Mouse (Mus musculus): Measurements from ENCODE around the gene Smarcb1. TPM values are rescaled to one million over a fixed set of nuclear protein-coding genes. Genes with fewer than 3 reads are reported as not detected.
A peak's percentile ranks its signal among the peaks of the same experiment; 100 is the strongest.
"Not testable (repeated sequence)": the region's sequence is repeated elsewhere in the genome, so short reads cannot be mapped to it uniquely, and the experiment has no call there.

Smarcb1 gene
- polyA plus RNA-seq, 1 experiment from 2014 or later, result 114 TPM

GRCm38 (mm10) chr10:75898039-75898564, 23.3 kb downstream of the Smarcb1 start:
- H3K9ac ChIP-seq (ENCODE audit: low read length), result no peak overlapping the region
- H3K27ac ChIP-seq (ENCODE audit: low read length), result peak overlapping the region; percentile 91
- H3K27me3 ChIP-seq (ENCODE audit: control insufficient read depth, insufficient read depth, low read length), result no peaks in the 10 kb centered on the region
- H3K4me2 ChIP-seq (ENCODE audit: low read depth, low read length), result no peak overlapping the region
- no peaks in the 10 kb centered on the region for H3K9me3 ChIP-seq (replicated peaks; ENCODE audit: control insufficient read depth, low read length)
- 77% methylated on average over 6 of the region's 6 CpGs for WGBS
- H3K36me3 ChIP-seq (ENCODE audit: control insufficient read depth, insufficient read depth), result peaks cover 42% of the 10 kb centered on the region
- peaks cover 24% of the 10 kb centered on the region for H3K4me1 ChIP-seq (ENCODE audit: control insufficient read depth, insufficient read depth, low read length)
- ATAC-seq (replicated peaks; ENCODE audit: extremely low read depth, insufficient read depth, low FRiP score), result no peak
- no peak overlapping the region for H3K4me3 ChIP-seq (ENCODE audit: low read length)

- peaks cover 27% of the 10 kb centered on the region for H3K4me1 ChIP-seq (ENCODE audit: control insufficient read depth, insufficient read depth, low read length)
- H3K9me3 ChIP-seq (replicated peaks; ENCODE audit: control insufficient read depth, low read length), result no peaks in the 10 kb centered on the region
- H3K27me3 ChIP-seq (ENCODE audit: control insufficient read depth, insufficient read depth, low read length), result no peaks in the 10 kb centered on the region
- H3K4me3 ChIP-seq (ENCODE audit: low read length), result no peak overlapping the region
- H3K9ac ChIP-seq (ENCODE audit: low read length), result no peak overlapping the region
- peaks cover 34% of the 10 kb centered on the region for H3K36me3 ChIP-seq (ENCODE audit: control insufficient read depth, insufficient read depth)
- H3K27ac ChIP-seq (ENCODE audit: low read length), result no peak overlapping the region
- WGBS, result 45% methylated on average over 6 of the region's 6 CpGs
- ATAC-seq (replicated peaks; ENCODE audit: extremely low read depth, insufficient read depth, low FRiP score), result no peak
- H3K4me2 ChIP-seq (ENCODE audit: low read depth, low read length), result no peak overlapping the region
These were observed 24.0 kb downstream of the Smarcb1 start for GRCm38 (mm10) chr10:75897373-75897772.

- peaks cover 24% of the 10 kb centered on the region for H3K36me3 ChIP-seq (ENCODE audit: control insufficient read depth, insufficient read depth)
- WGBS, result 91% methylated on average over 1 of the region's 1 CpGs
These were observed 25.2 kb downstream of the Smarcb1 start for GRCm38 (mm10) chr10:75896208-75896607.

GRCm38 (mm10) chr10:75895730-75896129, 25.7 kb downstream of the Smarcb1 start:
- no peak overlapping the region for H3K4me2 ChIP-seq (ENCODE audit: low read depth, low read length)
- no peak overlapping the region for H3K9ac ChIP-seq (ENCODE audit: low read length)
- no peak overlapping the region for H3K4me3 ChIP-seq (ENCODE audit: low read length)
- ATAC-seq (replicated peaks; ENCODE audit: extremely low read depth, insufficient read depth, low FRiP score), result no peak
- H3K4me1 ChIP-seq (ENCODE audit: control insufficient read depth, insufficient read depth, low read length), result peaks cover 27% of the 10 kb centered on the region
- H3K9me3 ChIP-seq (replicated peaks; ENCODE audit: control insufficient read depth, low read length), result no peaks in the 10 kb centered on the region
- WGBS, result 92% methylated on average over 5 of the region's 5 CpGs
- H3K36me3 ChIP-seq (ENCODE audit: control insufficient read depth, insufficient read depth), result peaks cover 20% of the 10 kb centered on the region
- H3K27ac ChIP-seq (ENCODE audit: low read length), result no peak overlapping the region
- H3K27me3 ChIP-seq (ENCODE audit: control insufficient read depth, insufficient read depth, low read length), result no peaks in the 10 kb centered on the region

More at GRCm38 (mm10) chr10:75896208-75896607, 25.2 kb downstream of the Smarcb1 start:
- Histone ChIP-seq H3K9me3 (replicated peaks; ENCODE audit: control insufficient read depth, low read length) (no peaks in the 10 kb centered on the region), H3K4me1 (ENCODE audit: control insufficient read depth, insufficient read depth, low read length) (peaks cover 27% of the 10 kb centered on the region), H3K27ac (ENCODE audit: low read length) (no peak overlapping the region), H3K9ac (ENCODE audit: low read length) (no peak overlapping the region), H3K4me2 (ENCODE audit: low read depth, low read length) (no peak overlapping the region), H3K27me3 (ENCODE audit: control insufficient read depth, insufficient read depth, low read length) (no peaks in the 10 kb centered on the region), H3K4me3 (ENCODE audit: low read length) (no peak overlapping the region)
- no peak for ATAC-seq (replicated peaks; ENCODE audit: extremely low read depth, insufficient read depth, low FRiP score)

- 70% methylated on average over 6 of the region's 6 CpGs for WGBS
- no peak for ATAC-seq (replicated peaks; ENCODE audit: extremely low read depth, insufficient read depth, low FRiP score)
- Histone ChIP-seq H3K9ac (ENCODE audit: low read length) (no peak overlapping the region), H3K9me3 (replicated peaks; ENCODE audit: control insufficient read depth, low read length) (no peaks in the 10 kb centered on the region), H3K4me2 (ENCODE audit: low read depth, low read length) (no peak overlapping the region), H3K4me3 (ENCODE audit: low read length) (no peak overlapping the region), H3K36me3 (ENCODE audit: control insufficient read depth, insufficient read depth) (peaks cover 19% of the 10 kb centered on the region), H3K4me1 (ENCODE audit: control insufficient read depth, insufficient read depth, low read length) (peaks cover 21% of the 10 kb centered on the region), H3K27me3 (ENCODE audit: control insufficient read depth, insufficient read depth, low read length) (no peaks in the 10 kb centered on the region), H3K27ac (ENCODE audit: low read length) (no peak overlapping the region)
These were observed 26.8 kb downstream of the Smarcb1 start for GRCm38 (mm10) chr10:75894601-75895000.

GRCm38 (mm10) chr10:75893089-75893750, 28.2 kb downstream of the Smarcb1 start, which contains the start of gene Derl3:
Derl3 (plus strand) TSS chr10:75893413.
- Histone ChIP-seq H3K4me3 (ENCODE audit: low read length) (peak within 1 kb of the TSS; percentile 56), H3K4me2 (ENCODE audit: low read depth, low read length) (peak within 1 kb of the TSS; percentile 92), H3K36me3 (ENCODE audit: control insufficient read depth, insufficient read depth) (peaks cover 19% of the 10 kb centered on the region), H3K9me3 (replicated peaks; ENCODE audit: control insufficient read depth, low read length) (no peaks in the 10 kb centered on the region), H3K27me3 (ENCODE audit: control insufficient read depth, insufficient read depth, low read length) (no peaks in the 10 kb centered on the region), H3K4me1 (ENCODE audit: control insufficient read depth, insufficient read depth, low read length) (peaks cover 10% of the 10 kb centered on the region), H3K27ac (ENCODE audit: low read length) (no peak within 1 kb of the TSS), H3K9ac (ENCODE audit: low read length) (peak within 1 kb of the TSS; percentile 42; the same call in 1 of the 2 replicates)
- WGBS, result 1% methylated on average over 51 of the region's 51 CpGs
- peak; percentile 97 for ATAC-seq (replicated peaks; ENCODE audit: extremely low read depth, insufficient read depth, low FRiP score)

- Histone ChIP-seq H3K4me3 (ENCODE audit: low read length) (no peak overlapping the region), H3K27me3 (ENCODE audit: control insufficient read depth, insufficient read depth, low read length) (no peaks in the 10 kb centered on the region), H3K9ac (ENCODE audit: low read length) (no peak overlapping the region), H3K9me3 (replicated peaks; ENCODE audit: control insufficient read depth, low read length) (no peaks in the 10 kb centered on the region), H3K27ac (ENCODE audit: low read length) (no peak overlapping the region), H3K4me1 (ENCODE audit: control insufficient read depth, insufficient read depth, low read length) (peaks cover 7% of the 10 kb centered on the region; the same call in 1 of the 2 replicates), H3K4me2 (ENCODE audit: low read depth, low read length) (no peak overlapping the region), H3K36me3 (ENCODE audit: control insufficient read depth, insufficient read depth) (no peaks in the 10 kb centered on the region; the same call in 1 of the 2 replicates)
- ATAC-seq (replicated peaks; ENCODE audit: extremely low read depth, insufficient read depth, low FRiP score), result no peak
- WGBS, result 42% methylated on average over 8 of the region's 8 CpGs
These were observed 31.8 kb downstream of the Smarcb1 start for GRCm38 (mm10) chr10:75889406-75890153.

- WGBS, result 87% methylated on average over 5 of the region's 5 CpGs
- not testable (repeated sequence) for ATAC-seq (replicated peaks; ENCODE audit: extremely low read depth, insufficient read depth, low FRiP score); H3K27ac ChIP-seq (ENCODE audit: low read length); H3K4me1 ChIP-seq (ENCODE audit: control insufficient read depth, insufficient read depth, low read length); H3K36me3 ChIP-seq (ENCODE audit: control insufficient read depth, insufficient read depth); H3K9me3 ChIP-seq (replicated peaks; ENCODE audit: control insufficient read depth, low read length); H3K4me2 ChIP-seq (ENCODE audit: low read depth, low read length); H3K9ac ChIP-seq (ENCODE audit: low read length); H3K27me3 ChIP-seq (ENCODE audit: control insufficient read depth, insufficient read depth, low read length); H3K4me3 ChIP-seq (ENCODE audit: low read length)
These were observed 33.9 kb downstream of the Smarcb1 start for GRCm38 (mm10) chr10:75887504-75887903.

GRCm38 (mm10) chr10:75884742-75885141, 36.7 kb downstream of the Smarcb1 start:
- Histone ChIP-seq H3K4me1 (ENCODE audit: control insufficient read depth, insufficient read depth, low read length) (peaks cover 7% of the 10 kb centered on the region; the same call in 1 of the 2 replicates), H3K27ac (ENCODE audit: low read length) (no peak overlapping the region), H3K4me3 (ENCODE audit: low read length) (no peak overlapping the region), H3K27me3 (ENCODE audit: control insufficient read depth, insufficient read depth, low read length) (no peaks in the 10 kb centered on the region), H3K9ac (ENCODE audit: low read length) (no peak overlapping the region), H3K9me3 (replicated peaks; ENCODE audit: control insufficient read depth, low read length) (no peaks in the 10 kb centered on the region), H3K4me2 (ENCODE audit: low read depth, low read length) (no peak overlapping the region), H3K36me3 (ENCODE audit: control insufficient read depth, insufficient read depth) (no peaks in the 10 kb centered on the region)
- ATAC-seq (replicated peaks; ENCODE audit: extremely low read depth, insufficient read depth, low FRiP score), result no peak
- 91% methylated on average over 8 of the region's 8 CpGs for WGBS
